Mouse (Mus musculus) hindbrain, embryonic 14.5 days (tissue): ENCODE results near the gene Btbd9. TPM values are rescaled to one million over a fixed set of nuclear protein-coding genes. Genes with fewer than 3 reads are reported as not detected.

Source experiments
- ATAC-seq: fragments of 200-750 bp; cut with Nextera tagmentation; 2 replicates; pipeline ENCODE4 v1.8.0; 2017; ENCODE audit warnings: moderate number of reproducible peaks, mild to moderate bottlenecking, moderate TSS enrichment, moderate library complexity; ENCODE audit not compliant: low FRiP score
- DNase-seq: peaks from one replicate; pipeline ENCODE4 v3.0.0-alpha.2; 2015; ENCODE audit warnings: low spot score
- H3K27ac ChIP-seq: fragments of 300-500 bp; sonication (generic); 2 replicates; pipeline ENCODE4 v1.5.1; 2014; ENCODE audit warnings: mild to moderate bottlenecking, moderate library complexity
- H3K27me3 ChIP-seq: fragments of 300-500 bp; sonication (generic); 2 replicates; pipeline ENCODE4 v1.6.1; 2014; ENCODE audit warnings: mild to moderate bottlenecking, low read length, mixed read lengths; ENCODE audit not compliant: control insufficient read depth, insufficient read depth
- H3K36me3 ChIP-seq: fragments of 300-500 bp; sonication (generic); replicated peaks from 2 replicates; pipeline ENCODE4 v1.6.1; 2014; ENCODE audit not compliant: control insufficient read depth, insufficient read depth
- H3K4me1 ChIP-seq: fragments of 300-500 bp; sonication (generic); replicated peaks from 2 replicates; pipeline ENCODE4 v1.6.1; 2014; ENCODE audit warnings: antibody characterized with exemption, low read length, mixed read lengths; ENCODE audit not compliant: control insufficient read depth, insufficient read depth
- H3K4me2 ChIP-seq: fragments of 300-500 bp; sonication (generic); replicated peaks from 2 replicates; pipeline ENCODE4 v1.6.1; 2014; ENCODE audit warnings: mild to moderate bottlenecking, moderate library complexity
- H3K4me3 ChIP-seq: fragments of 300-500 bp; sonication (generic); replicated peaks from 2 replicates; pipeline ENCODE4 v1.5.1; 2014; ENCODE audit warnings: mild to moderate bottlenecking, low read length
- H3K9ac ChIP-seq: fragments of 300-500 bp; sonication (generic); 2 replicates; pipeline ENCODE4 v1.6.1; 2014
- H3K9me3 ChIP-seq: fragments of 300-500 bp; sonication (generic); 2 replicates; pipeline ENCODE4 v1.6.1; 2016; ENCODE audit warnings: low read length; ENCODE audit not compliant: control insufficient read depth
- WGBS: fragments of 180-500 bp; shearing (Covaris S2); extraction: QIAGEN DNeasy Blood & Tissue Kit; methylation state at CpG from one replicate; pipeline ENCODE4 v1.1.7; 2014; 5-methylcytosine and 5-hydroxymethylcytosine counted together
- polyA plus RNA-seq: library from polyadenylated mRNA; unstranded; fragments of >200 nt; fragmentation: Nextera tagmentation; extraction: Ambion mirVana; gene quantifications from 2 replicates; pipeline ENCODE4 v1.2.1, GENCODE M21; 2014

Gene Btbd9
- polyA plus RNA-seq, 1 experiment from 2014 or later, result 126 TPM

DNA sequence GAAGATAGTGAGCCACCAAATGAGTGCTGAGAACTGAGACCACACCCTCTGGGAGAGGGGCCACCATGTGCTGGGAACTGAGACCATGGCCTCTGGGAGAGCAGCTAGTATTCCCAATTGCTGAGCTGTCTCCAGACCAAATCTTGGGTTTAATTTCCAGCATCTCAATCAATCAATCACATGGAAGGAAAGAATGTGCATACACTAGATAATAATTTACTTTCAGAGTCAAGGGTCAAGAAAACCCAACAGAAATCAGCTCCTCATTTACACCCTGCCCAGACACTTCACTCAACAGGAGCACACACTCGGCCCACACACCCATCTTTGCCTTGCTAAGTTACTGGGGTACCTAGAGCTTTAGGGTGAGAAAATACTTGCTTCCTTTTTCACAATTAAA is 220.9 kb downstream of the Btbd9 start:
- Histone ChIP-seq H3K4me2 (no peak overlapping the region), H3K36me3 (no peaks in the 10 kb centered on the region), H3K27me3 (no peaks in the 10 kb centered on the region), H3K9ac (no peak overlapping the region), H3K27ac (no peak overlapping the region), H3K4me1 (peaks cover 7% of the 10 kb centered on the region), H3K9me3 (no peaks in the 10 kb centered on the region), H3K4me3 (no peak overlapping the region)
- ATAC-seq, result no peak
- WGBS, result 79% methylated on average over 1 of the region's 1 CpGs
- no peak for DNase-seq

DNA sequence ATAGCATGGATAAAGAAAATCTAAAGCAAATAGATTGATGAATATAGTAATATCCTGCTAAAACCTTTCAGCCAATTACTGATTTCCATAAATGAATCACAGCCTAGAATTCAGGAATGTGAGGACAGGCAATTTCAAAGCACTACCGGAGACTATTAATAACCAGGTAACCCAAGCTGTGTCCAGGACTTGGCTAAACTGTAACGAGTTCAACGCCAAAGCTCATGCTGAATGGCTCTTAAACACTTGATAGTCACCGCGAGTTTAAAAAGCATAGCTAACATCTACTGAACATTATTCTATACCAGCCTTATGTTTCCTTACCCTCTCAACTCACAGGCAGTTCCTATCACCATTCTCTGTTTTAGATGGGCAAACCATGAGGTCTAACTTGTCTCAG is 221.9 kb downstream of the Btbd9 start:
- Histone ChIP-seq H3K27me3 (no peaks in the 10 kb centered on the region), H3K4me1 (no peaks in the 10 kb centered on the region), H3K9me3 (no peaks in the 10 kb centered on the region), H3K27ac (no peak overlapping the region), H3K9ac (no peak overlapping the region), H3K36me3 (no peaks in the 10 kb centered on the region), H3K4me3 (no peak overlapping the region), H3K4me2 (no peak overlapping the region)
- ATAC-seq (no peak), DNase-seq (no peak)
- 89% methylated on average over 5 of the region's 5 CpGs for WGBS

GRCm38 (mm10) chr17:30348031-30348430 is 228.3 kb downstream of the Btbd9 start:
- H3K4me2 ChIP-seq, result no peak overlapping the region
- H3K9me3 ChIP-seq, result no peaks in the 10 kb centered on the region
- H3K4me1 ChIP-seq, result peaks cover 30% of the 10 kb centered on the region
- WGBS, result 72% methylated on average over 2 of the region's 2 CpGs
- no peaks in the 10 kb centered on the region for H3K27me3 ChIP-seq
- H3K4me3 ChIP-seq, result no peak overlapping the region
- no peak overlapping the region for H3K9ac ChIP-seq
- no peak for DNase-seq
- H3K36me3 ChIP-seq, result no peaks in the 10 kb centered on the region
- ATAC-seq, result no peak
- H3K27ac ChIP-seq, result peak overlapping the region; percentile 73

GRCm38 (mm10) chr17:30347101-30347613 is 229.1 kb downstream of the Btbd9 start:
- WGBS, result 17% methylated on average over 10 of the region's 10 CpGs
- no peaks in the 10 kb centered on the region for H3K27me3 ChIP-seq
- H3K4me2 ChIP-seq, result peak overlapping the region; percentile 28; the same call in 1 of the 2 replicates
- H3K4me1 ChIP-seq, result peaks cover 30% of the 10 kb centered on the region
- ATAC-seq (peak; percentile 53; the same call in 1 of the 2 replicates), DNase-seq (no peak)
- H3K4me3 ChIP-seq, result no peak overlapping the region
- peak overlapping the region; percentile 46 for H3K9ac ChIP-seq
- peak overlapping the region; percentile 73 for H3K27ac ChIP-seq
- H3K9me3 ChIP-seq, result no peaks in the 10 kb centered on the region
- H3K36me3 ChIP-seq, result no peaks in the 10 kb centered on the region

GRCm38 (mm10) chr17:30345008-30345407 is 231.3 kb downstream of the Btbd9 start:
- Histone ChIP-seq H3K4me2 (no peak overlapping the region), H3K4me1 (peaks cover 37% of the 10 kb centered on the region), H3K36me3 (no peaks in the 10 kb centered on the region), H3K9me3 (no peaks in the 10 kb centered on the region), H3K27ac (no peak overlapping the region), H3K4me3 (no peak overlapping the region), H3K9ac (no peak overlapping the region), H3K27me3 (no peaks in the 10 kb centered on the region)
- DNase-seq (no peak), ATAC-seq (no peak)
- 91% methylated on average over 3 of the region's 3 CpGs for WGBS

DNA sequence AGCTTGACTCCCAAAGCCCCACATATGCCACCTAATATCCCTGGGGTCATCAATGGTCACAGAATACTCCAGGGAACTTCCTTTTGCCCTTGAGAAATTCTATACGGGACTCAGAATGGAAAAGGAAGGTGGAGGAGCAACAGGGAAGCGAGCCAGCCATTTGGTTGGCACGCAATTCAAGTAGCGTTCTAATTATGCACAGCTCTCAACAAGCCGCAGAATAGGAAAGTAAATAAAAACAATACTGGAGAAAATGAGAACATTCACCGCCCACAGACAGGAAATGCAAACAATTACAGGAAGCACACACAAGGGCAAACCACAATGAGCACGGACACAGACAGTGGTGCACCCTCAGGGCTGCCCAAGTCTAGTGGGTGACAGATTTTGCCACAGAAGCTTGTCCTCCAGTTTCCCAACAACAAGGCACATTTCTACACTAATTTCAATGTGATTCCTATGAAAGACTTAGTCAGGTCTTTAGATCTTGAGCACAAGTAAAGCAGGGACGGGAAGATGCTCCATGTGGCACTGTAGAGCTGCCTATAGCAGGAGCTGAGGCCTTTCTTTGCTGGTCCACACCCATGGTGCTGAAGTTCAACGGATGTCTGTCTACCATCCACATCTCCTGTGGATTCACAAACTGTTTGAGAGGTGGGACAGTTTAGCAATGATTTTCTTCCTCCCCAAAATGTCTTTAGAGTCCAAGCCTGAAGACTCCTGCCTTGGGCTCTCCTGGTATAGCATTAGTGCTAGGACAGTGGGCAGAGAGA is 232.4 kb downstream of the Btbd9 start:
- no peak overlapping the region for H3K4me2 ChIP-seq
- H3K36me3 ChIP-seq, result no peaks in the 10 kb centered on the region
- no peaks in the 10 kb centered on the region for H3K27me3 ChIP-seq
- no peaks in the 10 kb centered on the region for H3K9me3 ChIP-seq
- peaks cover 37% of the 10 kb centered on the region for H3K4me1 ChIP-seq
- no peak for ATAC-seq
- H3K9ac ChIP-seq, result no peak overlapping the region
- WGBS, result 76% methylated on average over 9 of the region's 9 CpGs
- no peak overlapping the region for H3K27ac ChIP-seq
- no peak for DNase-seq
- no peak overlapping the region for H3K4me3 ChIP-seq

DNA sequence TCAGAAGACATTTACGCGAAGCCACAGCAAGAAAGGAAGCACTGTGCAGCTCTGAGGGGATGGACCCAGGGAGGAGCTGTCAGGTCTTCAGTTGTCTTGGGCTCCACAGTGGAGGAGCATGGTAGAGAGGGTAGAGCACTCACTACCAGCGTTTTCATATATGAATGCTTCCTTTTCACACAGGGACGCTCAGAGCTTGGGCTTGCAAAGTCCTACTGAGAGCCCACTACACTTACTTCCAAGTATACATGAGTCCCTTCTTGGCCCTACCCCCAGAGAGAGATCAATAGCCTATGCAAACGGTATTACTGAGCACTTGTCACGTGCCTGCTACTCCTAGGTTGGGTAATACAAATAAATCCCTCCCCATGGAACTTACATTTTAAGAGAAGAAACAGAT is 234.7 kb downstream of the Btbd9 start:
- H3K4me2 ChIP-seq, result no peak overlapping the region
- 83% methylated on average over 6 of the region's 6 CpGs for WGBS

GRCm38 (mm10) chr17:30340495-30341126 is 235.7 kb downstream of the Btbd9 start:
- no peaks in the 10 kb centered on the region for H3K9me3 ChIP-seq
- H3K4me2 ChIP-seq, result no peak overlapping the region
- peaks cover 24% of the 10 kb centered on the region for H3K4me1 ChIP-seq
- DNase-seq, result no peak
- peak overlapping the region; percentile 53; the same call in 1 of the 2 replicates for H3K27ac ChIP-seq
- H3K4me3 ChIP-seq, result no peak overlapping the region
- no peak overlapping the region for H3K9ac ChIP-seq
- WGBS, result 56% methylated on average over 13 of the region's 13 CpGs
- peak; percentile 57; the same call in 1 of the 2 replicates for ATAC-seq
- no peaks in the 10 kb centered on the region for H3K27me3 ChIP-seq
- H3K36me3 ChIP-seq, result no peaks in the 10 kb centered on the region

More for the DNA sequence above, 234.7 kb downstream of the Btbd9 start:
- Histone ChIP-seq H3K4me3 (no peak overlapping the region), H3K9ac (no peak overlapping the region), H3K36me3 (no peaks in the 10 kb centered on the region), H3K27ac (no peak overlapping the region), H3K4me1 (peaks cover 24% of the 10 kb centered on the region), H3K27me3 (no peaks in the 10 kb centered on the region), H3K9me3 (no peaks in the 10 kb centered on the region)
- ATAC-seq (no peak), DNase-seq (no peak)

GRCm38 (mm10) chr17:30339317-30339716 is 237.0 kb downstream of the Btbd9 start:
- no peaks in the 10 kb centered on the region for H3K36me3 ChIP-seq
- H3K27ac ChIP-seq, result no peak overlapping the region
- DNase-seq, result no peak
- H3K4me2 ChIP-seq, result no peak overlapping the region
- no peaks in the 10 kb centered on the region for H3K9me3 ChIP-seq
- H3K4me3 ChIP-seq, result no peak overlapping the region
- no peak overlapping the region for H3K9ac ChIP-seq
- 89% methylated on average over 5 of the region's 5 CpGs for WGBS
- peaks cover 22% of the 10 kb centered on the region for H3K4me1 ChIP-seq
- no peak for ATAC-seq
- H3K27me3 ChIP-seq, result no peaks in the 10 kb centered on the region
